Mouse (Mus musculus): Measurements from ENCODE around the gene Rbm8a.

Gene Rbm8a

DNA sequence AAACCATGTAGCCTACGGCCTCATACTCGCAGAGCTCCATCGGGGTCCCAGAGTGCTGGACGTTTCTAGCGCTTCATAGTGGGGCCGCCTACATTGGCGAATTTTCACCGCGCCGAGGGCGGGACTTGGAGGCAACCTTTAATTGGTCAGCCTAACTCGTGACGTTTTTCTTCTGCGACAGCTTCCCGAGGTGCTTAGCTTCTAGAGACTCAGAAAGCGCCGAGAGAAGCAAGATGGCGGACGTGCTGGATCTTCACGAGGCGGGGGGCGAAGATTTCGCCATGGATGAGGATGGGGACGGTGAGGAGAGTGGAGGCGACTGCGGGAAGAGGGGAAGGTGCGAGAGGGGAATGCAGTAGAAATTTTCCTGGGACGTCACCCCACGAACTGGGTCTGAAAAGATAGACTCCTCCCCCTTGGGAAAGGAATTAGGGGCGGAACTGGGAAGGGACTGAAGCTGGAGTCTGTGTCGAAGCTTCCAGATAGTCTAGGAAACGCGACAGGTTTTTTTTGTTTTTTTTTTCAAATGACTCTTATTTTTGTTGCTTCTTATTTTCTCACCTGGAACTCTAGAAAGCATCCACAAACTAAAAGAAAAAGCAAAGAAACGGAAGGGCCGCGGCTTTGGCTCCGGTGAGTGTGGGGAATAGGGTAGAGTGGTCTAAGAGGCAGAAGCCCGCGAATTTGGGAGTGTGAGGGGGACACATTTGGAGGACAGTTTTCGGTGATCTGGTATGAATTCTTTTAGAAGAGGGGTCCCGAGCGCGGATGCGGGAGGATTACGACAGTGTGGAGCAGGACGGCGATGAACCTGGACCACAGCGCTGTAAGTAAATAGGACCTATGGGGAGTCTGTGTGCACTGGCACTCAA, at the start of gene Rbm8a:
Gene Rbm8a (plus strand): TSS at position 205 of the 872 bp plus-strand sequence.
- DNase-seq (ENCODE audit: low spot score) = peak; percentile 100

DNA sequence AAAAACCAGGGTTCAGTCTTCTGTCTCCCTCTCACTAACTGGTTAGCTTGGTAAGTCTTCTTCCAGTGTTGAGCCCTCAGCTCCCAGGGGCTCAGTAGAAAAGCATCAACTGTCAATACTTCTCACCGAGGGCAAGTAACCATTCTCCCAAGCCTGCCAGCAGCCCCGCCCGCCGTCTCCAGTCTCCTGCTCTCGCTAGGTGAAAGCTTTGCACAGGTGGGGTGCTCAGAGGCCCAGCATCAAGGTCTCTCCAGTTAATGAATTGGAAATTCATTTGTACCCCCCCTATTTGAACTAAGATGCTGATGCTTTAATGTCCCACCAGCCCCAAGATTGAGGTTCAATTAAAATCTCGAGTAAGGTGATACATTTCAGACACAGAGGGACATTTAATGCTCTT, 48.6 kb upstream of the Rbm8a start:
- DNase-seq (ENCODE audit: low spot score) = no peak

DNA sequence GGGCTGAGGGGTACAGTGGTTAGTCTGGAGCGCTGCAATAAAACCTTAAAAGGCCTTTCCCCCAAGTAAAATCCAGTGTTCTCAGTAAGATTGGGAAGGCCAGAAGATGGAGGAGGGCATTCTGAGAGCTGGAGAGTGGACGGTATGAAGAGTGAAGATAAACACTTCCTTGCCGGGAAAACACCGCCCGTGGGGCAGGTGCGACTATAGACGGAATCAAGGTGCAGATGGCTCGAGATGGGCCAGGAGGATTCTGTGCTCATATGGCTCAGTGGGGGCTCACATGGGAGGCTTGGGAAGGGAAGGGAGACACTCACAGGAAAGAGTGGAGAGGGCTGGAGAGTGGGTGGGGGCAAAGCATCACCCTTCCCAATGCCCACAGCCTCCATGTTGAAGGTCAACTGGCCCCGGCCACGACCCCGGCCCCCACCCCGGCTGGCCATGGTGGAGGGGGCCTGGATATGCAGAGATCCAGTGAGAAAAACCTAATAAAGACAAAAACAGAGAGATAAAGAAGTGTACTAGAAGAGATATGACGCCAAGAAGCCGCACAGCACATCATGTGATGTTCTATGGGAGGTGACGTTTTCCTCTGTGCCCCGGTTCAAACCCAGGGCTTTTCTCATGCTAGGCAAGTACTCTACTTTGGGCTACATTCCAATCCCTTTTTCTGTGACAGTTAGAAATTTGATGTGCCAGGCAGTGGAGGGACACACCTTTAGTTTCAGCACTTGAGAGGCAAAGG, 47.8 kb upstream of the Rbm8a start:
- DNase-seq (ENCODE audit: low spot score) = no peak

DNA sequence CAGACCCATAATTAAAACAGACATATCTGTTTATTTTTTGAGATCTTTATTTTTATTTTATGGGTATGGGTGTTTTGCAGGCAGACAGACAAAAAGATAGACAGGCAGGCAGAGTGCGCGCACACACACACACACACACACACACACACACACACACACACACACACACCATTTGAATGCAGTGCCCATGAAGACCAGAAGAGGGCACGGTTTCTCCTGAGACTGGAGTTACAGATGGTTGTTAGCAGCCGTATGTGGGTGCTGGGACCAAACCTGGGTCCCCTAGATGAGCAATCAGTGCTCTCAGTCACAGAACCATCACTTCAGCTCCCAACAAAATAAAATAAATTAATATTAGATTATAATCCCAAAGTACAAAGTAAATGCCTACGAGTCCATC, 46.3 kb upstream of the Rbm8a start:
- DNase-seq (ENCODE audit: low spot score) = no peak

DNA sequence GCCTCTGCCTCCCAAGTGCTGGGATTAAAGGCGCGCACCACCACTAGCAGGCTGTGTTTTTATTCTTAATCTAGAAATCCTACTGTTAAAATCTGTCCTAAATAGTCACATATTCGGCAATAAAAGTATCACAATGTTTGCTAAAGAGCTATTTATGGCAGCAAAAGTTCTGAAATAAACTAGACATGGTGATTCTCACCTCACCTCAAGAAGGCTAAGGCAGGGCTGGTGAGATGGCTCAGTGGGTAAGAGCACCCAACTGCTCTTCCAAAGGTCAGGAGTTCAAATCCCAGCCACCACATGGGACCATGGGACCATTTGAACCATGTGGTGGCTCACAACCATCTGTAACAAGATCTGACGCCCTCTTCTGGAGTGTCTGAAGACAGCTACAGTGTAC, 39.1 kb upstream of the Rbm8a start:
- DNase-seq (ENCODE audit: low spot score) = no peak

DNA sequence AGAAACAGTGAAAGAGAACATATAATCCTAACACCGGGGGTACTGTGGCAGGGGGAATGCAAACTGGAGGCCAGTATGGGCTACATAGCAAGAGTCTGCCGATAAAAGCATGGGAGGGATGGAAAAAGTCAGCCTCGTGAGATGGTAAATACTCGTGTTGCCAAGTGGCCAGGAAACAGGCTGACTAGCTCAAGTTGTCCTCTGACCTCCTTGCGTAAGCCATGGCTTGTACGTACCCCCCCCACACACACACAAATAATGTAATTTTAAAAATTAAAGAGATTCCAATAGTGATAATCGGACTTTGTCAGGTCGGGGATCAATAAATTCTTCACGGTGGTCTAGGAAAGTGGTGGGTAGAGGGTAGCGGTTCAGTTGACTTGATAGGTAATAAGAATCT, 36.4 kb upstream of the Rbm8a start:
- peak; percentile 44 for DNase-seq (ENCODE audit: low spot score)

DNA sequence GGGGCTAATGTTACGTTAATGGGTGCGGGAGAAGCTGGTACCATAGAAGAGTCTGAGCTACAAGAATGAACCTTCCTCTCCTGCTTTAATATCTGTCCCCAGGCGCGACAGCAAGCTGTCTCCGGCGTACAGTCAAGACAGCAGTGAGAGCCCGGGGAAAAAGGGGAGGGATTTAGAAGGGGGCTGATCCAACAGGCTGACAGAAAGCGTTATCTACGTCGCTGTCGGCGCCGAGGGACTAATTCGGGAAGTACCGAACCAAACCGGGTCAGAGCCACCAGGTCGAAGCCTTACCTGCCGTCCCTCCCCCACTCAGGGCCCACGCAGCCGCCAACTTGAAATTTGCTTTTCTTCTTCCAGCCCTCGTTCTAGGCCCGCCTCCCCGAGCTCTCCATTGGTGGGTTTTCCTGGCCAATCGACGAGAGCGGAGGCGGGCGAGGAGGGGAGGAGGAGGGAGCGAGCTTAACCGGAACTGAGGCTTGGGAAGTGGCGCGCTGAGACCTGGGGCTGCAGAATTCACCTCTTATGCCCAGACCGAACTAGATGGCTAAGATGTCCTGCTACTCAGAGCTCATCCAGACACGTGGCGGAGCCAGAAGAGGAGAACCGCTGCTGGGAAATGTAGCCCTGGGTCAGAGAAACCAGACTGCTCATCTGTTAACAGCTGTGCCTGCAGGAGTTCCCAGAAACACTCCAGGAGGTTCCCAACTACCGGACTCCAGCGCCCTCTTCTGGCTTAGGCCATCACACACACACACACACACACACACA, 35.8 kb upstream of the Rbm8a start, which contains the start of gene Polr3gl:
Gene Polr3gl (minus strand): TSS at position 392 of the 771 bp plus-strand sequence.
- DNase-seq (ENCODE audit: low spot score) = peak; percentile 91

DNA sequence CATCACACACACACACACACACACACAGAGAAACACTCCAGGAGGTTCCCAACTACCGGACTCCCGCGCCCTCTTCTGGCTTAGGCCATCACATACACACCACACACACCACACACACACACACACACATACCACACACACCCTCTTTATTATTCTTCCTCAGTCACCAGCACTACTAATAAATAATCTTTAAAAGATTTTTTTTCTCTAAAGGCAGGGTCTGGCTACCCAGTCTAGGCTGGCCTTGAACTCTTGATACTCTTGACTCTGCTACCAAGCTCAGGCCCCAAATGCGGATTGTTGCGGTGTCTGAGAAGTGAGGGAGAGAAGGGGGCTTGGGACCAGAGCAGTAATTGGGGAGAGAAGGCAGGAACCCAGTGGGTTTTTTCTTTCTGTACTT, 34.9 kb upstream of the Rbm8a start:
- no peak for DNase-seq (ENCODE audit: low spot score)

DNA sequence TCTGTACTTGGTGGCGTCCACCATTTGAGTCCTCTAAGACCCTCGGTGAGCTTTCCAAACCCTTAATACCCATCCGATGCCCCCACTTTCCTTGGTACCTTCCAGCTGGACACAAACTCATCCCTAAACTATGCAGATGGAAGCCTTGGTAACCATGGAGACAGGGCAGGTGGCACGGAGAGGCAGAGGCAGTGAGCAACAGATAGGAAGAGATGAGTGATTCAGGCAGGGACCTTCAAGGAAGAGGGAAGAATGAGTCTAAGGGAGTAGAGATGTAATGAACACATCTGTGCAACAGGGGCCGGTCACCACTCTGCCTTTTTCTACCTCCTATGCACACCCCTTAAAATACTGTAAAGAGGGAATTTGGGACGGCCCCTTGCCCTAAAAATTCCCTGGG, 34.1 kb upstream of the Rbm8a start:
- peak; percentile 40 for DNase-seq (ENCODE audit: low spot score)

DNA sequence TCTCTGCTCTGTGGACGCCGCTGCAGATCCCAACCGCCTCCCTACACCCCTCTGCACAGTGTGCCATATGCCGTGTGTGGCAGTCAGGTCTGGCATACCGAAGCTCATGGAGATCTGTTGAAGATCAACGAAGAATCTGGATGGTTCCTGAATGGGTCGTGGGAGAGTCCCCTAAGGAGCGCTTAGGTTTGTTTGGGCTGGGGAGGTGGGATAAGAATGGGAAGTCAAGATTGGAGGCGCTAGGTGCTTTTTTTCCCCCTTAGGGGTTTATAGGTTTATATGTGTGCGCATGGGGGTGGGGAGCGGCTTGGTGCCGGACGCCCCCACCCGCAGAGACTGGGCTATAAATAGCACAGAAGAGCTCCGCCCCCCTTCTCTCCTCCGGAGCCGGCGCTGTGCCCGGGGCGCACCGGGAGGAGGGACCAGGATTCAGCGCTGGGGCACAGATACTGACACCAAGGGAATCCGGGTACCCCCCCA, 33.5 kb upstream of the Rbm8a start, which contains the start of gene Ankrd34a:
Gene Ankrd34a (plus strand): TSS at position 409 of the 480 bp plus-strand sequence.
- peak; percentile 42 for DNase-seq (ENCODE audit: low spot score)

DNA sequence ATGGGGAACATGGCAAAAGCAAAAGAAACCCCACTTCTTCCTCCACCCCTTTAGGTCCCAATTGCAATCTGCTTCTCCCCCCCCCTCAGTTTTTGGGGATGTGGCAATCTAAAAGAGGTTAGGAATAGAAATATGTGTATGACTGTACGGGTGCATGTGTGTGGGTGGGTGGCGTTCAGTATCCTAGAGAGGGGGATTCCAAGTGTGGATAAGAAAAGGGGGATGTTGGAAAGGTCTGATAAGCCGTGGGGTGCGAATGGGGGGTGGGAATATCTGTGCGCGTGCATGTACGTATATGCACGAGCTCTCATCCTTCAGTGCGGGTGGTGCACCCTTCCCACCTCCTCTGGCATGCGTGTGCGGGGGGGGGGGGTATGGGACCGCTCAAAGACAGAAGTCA, 32.9 kb upstream of the Rbm8a start:
- no peak for DNase-seq (ENCODE audit: low spot score)

DNA sequence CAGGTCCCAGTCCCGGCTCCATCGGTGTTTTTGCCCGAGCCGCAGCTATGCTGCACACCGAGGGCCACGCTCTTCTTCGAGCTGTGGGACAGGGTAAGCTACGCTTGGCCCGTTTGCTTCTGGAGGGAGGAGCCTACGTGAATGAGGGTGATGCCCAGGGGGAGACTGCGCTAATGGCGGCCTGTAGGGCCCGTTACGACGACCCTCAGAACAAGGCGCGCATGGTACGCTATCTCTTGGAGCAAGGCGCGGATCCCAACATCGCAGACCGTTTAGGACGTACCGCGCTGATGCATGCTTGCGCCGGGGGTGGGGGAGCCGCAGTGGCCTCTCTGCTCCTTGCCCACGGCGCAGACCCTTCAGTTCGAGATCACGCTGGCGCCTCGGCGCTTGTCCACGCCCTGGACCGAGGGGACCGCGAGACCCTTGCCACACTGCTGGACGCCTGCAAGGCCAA, 32.3 kb upstream of the Rbm8a start:
- DNase-seq (ENCODE audit: low spot score) = peak; percentile 62

DNA sequence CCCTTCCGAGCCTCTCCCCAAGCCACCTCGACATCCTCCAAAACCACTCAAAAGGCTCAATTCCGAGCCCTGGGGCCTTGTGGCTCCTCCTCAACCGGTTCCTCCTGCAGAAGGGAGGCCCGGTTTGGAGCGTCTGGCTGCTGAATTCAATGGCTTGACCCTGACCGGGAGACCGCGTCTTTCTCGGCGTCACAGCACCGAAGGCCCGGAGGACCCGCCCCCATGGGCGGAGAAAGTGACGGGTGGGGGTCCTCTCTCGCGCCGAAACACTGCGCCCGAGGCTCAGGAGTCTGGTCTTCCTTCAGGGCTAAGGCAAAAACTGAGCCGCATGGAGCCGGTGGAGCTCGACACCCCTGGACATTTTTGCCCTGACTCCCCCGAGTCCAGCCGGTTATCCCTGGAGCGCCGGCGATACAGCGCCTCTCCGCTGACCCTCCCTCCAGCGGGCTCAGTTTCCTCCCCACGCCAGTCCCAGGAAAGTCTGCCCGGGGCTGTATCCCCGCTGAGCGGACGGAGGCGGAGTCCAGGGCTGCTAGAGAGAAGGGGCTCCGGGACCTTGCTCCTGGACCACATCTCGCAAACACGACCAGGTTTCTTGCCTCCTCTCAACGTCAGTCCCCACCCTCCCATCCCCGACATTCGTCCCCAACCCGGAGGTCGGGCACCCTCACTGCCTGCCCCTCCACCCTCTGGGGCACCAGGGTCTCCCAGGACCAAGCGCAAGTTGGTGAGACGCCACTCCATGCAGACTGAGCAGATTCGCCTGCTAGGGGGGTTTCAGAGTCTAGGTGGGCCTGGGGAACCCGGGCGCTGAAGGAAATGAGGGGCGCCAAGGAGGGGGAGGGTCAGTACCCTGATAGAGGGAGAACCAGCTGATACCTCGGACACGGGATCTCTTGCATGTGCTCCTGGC, 31.3 kb upstream of the Rbm8a start:
- peak; percentile 79 for DNase-seq (ENCODE audit: low spot score)

DNA sequence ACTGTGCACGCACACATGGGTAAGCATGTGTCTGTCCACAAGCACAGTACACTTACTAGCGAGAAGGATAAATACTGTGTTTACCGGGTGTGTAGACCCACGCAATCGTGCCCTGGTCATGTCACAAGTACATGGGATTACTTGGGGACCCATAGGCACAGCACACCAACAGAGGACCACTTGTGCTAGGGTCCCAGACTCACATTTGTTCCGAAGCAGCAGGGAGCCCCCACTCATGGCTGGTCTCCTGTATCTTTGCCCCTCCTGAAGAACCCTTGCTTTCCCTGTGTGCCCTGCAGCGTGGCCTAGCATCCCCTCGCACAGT, 30.7 kb upstream of the Rbm8a start:
- peak; percentile 15 for DNase-seq (ENCODE audit: low spot score)

DNA sequence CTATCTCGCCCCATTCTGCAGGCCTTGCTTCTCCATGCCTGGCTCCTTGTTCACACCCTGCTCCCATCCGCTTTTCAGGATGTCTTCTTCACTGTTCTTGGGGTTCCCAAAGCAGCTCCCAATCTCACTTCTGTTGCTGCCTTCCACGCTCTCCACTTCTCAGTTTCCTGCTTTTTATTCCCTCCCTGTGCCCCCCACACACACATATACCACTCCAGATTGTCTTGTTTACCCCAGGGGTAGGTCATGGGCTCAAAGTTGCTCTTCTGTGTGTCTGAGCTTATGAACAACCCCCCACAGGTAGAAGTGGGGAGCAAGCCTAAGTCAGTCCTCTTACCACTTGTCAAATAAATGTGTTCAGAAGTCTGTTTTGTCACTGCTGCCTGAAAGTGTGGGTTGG, 30.3 kb upstream of the Rbm8a start:
- no peak for DNase-seq (ENCODE audit: low spot score)

DNA sequence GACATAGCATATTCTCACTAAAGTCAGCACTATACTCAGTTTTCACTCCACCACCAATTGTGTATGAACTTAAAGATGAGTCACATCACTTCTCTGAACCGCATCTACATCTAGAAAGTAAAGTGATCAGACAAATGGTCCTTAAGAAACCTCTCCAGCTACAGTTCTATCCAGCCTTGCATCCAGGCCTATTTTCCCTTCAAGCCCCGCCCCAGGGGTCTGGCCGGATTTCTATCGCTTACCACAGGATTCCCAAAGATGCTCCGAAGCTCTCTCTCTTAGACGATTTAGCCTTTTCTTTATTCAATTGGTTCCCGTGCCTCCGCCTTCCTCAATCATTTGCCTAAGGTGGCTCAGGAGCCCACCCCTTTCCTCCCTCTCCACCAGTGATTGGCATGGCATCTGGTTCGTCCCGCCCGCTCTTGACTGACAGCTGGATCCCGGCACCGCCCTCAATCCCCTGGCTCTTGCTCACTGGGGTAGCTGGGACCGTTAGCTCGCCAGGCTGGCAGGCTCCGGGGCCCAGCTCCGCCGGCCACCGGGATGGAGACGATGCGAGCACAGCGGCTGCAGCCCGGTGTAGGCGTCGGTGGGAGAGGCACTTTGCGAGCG, 29.0 kb upstream of the Rbm8a start, which contains the start of gene Lix1l:
Gene Lix1l (plus strand): TSS at position 511 of the 612 bp plus-strand sequence.
- DNase-seq (ENCODE audit: low spot score) = peak; percentile 97

DNA sequence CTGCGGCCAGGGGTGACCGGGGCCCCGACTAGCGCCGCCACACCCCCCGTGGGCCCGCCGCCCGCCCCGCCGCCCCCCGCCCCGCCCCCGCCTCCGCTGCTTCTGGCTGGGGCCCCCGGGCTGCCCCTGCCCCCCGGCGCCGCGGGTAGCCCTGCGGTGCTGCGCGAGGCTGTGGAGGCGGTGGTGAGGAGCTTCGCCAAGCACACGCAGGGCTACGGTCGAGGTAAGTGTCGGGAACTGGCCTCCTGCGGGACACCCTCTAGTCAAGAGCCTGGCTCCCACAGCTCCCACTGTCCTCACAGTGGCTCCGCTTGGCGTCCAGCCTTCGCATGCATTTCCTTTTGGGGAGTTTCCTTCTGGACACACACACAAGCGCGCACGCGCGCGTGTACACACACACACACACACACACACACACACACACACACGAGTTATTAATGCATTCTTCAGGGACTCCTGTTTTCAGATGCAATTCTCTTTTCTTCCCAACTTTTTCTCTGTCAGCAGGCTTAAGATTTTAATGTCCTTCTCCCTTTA, 28.4 kb upstream of the Rbm8a start:
- DNase-seq (ENCODE audit: low spot score) = peak; percentile 66

DNA sequence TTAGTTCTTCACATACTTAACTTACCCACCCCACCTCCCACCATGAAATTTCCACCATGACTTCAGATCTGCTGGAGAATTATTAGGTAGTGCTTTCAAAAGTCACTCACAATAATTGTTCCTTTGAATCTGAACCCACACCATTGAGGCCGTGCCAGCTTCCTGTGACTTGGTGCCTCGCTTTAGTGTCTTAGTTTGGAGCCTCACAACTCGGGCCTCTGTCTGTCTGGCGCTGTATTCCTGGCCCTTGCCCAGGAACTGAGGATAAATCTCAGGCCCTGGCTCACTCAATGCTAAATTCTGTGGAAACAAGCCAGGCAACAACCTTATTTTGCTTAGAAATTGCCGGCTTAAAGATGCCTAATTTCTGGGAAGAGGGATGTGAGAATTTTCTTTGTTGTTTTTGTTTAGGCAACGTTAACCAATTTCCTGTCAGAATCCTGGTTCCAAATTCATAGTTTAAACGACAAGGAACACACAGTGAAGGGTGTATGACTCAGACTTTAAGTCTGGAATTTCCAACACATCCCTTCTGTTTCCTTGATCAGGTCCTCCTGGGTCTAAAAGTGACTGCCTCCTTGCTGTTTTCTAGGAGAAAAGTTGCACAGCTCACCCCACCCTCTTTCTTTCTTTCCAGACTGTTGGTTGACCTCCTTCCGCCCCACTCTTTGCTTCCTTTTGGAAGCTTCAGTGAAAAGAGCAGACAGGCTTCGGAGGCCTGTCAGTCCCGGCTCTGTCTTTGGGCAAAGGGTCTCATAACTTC, 27.6 kb upstream of the Rbm8a start:
- DNase-seq (ENCODE audit: low spot score) = no peak

DNA sequence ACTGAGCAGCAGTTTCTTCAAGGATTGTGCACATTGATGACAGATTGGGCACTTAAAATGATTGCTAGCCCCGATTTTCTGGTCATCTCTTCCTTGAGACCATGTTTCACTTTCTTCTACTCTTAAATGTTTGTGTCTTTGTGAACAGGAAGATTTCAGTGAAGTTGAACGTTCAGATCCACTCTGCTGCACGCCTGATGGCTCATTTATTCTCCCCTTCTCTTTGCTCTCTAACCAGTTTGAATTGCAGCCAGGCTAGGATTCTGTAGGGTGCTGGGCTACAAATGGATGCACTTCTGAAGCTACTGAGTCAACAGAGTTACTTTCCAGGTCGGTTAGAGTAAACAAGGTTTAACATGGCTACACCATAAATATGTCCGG, 27.0 kb upstream of the Rbm8a start:
- DNase-seq (ENCODE audit: low spot score) = no peak

DNA sequence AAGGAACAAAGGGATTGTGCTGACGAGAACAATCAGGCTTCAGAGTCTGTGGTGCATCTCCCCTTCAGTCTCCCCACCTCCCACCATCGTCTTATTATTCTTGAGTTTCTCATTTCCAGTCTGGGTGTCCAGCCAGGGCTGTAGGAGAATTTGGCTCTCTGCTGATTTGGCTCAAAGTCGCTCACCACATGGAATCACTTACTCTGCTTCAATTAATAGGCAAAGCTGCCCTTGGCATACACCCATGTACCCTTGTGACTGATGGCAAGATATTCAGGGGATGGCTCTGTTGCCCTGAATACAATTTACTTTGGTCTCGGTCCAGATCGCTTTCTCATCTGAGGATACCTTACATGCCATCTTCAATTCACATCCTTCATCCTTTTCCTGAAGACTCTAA, 26.4 kb upstream of the Rbm8a start:
- DNase-seq (ENCODE audit: low spot score) = no peak
